Mouse (Mus musculus) embryonic facial prominence, embryonic 10.5 days (tissue): Measurements from ENCODE around the gene Ube2o. TPM values are rescaled to one million over a fixed set of nuclear protein-coding genes. Genes with fewer than 3 reads are reported as not detected.

ENCODE experiments used
- DNase-seq: peaks from one replicate; pipeline ENCODE4 v3.0.0-alpha.2; 2017; ENCODE audit warnings: low spot score
- H3K27ac ChIP-seq: fragments of 300-500 bp; sonication (generic); replicated peaks from 2 replicates; pipeline ENCODE4 v1.5.1; 2016; ENCODE audit warnings: mild to moderate bottlenecking
- H3K27me3 ChIP-seq: fragments of 300-500 bp; sonication (generic); replicated peaks from 2 replicates; pipeline ENCODE4 v1.6.1; 2016; ENCODE audit warnings: low read depth, mild to moderate bottlenecking; ENCODE audit not compliant: poor library complexity, severe bottlenecking
- H3K36me3 ChIP-seq: fragments of 300-500 bp; sonication (generic); replicated peaks from 2 replicates; pipeline ENCODE4 v1.6.1; 2016; ENCODE audit warnings: mild to moderate bottlenecking, moderate library complexity
- H3K4me1 ChIP-seq: fragments of 300-500 bp; sonication (generic); 2 replicates; pipeline ENCODE4 v1.6.1; 2016
- H3K4me3 ChIP-seq: fragments of 300-500 bp; sonication (generic); 2 replicates; pipeline ENCODE4 v1.5.1; 2016; ENCODE audit warnings: mild to moderate bottlenecking, moderate library complexity
- H3K9me3 ChIP-seq: fragments of 300-500 bp; sonication (generic); 2 replicates; pipeline ENCODE4 v1.6.1; 2016; ENCODE audit warnings: mild to moderate bottlenecking
- WGBS: fragments of 180-500 bp; shearing (Covaris S2); methylation state at CpG from one replicate; pipeline ENCODE4 v1.1.7; 2016; 5-methylcytosine and 5-hydroxymethylcytosine counted together
- polyA plus RNA-seq: library from polyadenylated mRNA; unstranded; fragments of >200 nt; fragmentation: Nextera tagmentation; extraction: Ambion mirVana; gene quantifications from 2 replicates; pipeline ENCODE4 v1.2.1, GENCODE M21; 2016

Gene Ube2o
- polyA plus RNA-seq = 12.0 and 12.4 TPM in 2 replicates

DNA sequence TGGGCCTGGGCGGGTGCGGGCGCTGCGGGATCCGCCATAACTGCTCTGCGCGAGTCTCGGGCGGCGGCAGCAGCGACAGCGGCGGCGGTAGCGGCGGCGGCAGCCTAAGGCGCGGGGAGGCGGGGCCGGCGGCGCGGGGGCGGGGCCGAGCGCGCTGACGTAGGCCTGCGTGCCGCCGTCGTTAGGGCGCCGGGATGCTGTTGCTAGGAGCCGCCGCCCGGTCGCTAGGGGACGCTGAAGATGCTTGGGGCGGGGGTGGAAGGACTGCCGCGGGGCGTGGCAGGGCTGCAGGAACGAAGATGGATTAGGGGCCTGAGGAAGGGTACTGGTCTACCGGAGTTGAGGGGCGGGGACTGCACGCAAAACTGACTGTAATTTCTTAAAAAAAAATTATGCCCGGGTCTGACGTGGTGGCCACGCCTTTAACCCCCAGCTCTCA, at the start of gene Ube2o:
Gene Ube2o, minus strand, starts transcription at position 72 of the 439 bp plus-strand sequence.
- no peaks in the 10 kb centered on the region for H3K9me3 ChIP-seq
- peaks cover 8% of the 10 kb centered on the region for H3K36me3 ChIP-seq

DNA sequence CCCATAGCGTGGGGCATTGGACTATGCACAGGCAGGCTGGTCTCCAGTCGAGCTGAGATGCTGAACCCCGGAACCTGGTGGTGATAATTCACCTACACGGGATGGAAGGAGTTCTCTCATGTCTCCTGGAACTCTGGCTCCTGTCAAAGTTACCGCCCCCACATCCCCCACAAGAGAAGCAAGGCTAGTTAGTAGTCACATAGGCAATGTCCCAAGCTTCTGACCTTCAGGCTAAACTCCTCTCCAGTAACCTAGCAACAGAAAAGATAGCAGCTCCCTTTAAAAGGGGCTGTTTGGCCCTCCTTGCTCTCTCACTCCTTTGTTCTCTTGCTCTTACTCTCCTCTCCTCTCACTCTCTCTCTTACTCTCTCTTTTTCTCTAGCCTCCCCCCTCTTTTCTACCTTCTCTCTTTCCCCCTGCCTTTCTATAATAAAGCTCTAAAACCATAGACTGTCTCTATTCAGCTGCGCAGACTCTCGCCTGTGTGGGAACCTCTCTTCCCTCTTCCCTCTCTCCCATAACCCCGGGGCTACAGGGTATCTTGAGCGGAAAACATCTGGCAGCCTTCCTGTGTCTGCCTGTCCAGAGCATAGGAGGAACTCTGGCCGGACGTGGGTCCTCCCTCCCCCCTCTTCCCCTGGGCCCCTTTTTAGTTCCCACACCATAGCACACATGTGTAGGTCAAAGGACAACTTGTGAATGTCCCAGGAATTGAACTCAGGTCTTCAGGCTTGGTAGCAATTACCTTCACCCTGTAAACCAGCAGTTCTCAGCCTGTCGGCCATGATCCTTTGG, 49.1 kb upstream of the Ube2o start:
- peaks cover 35% of the 10 kb centered on the region for H3K4me1 ChIP-seq
- no peaks in the 10 kb centered on the region for H3K36me3 ChIP-seq
- 41% methylated on average over 12 of the region's 12 CpGs for WGBS
- no peaks in the 10 kb centered on the region for H3K27me3 ChIP-seq
- H3K4me3 ChIP-seq = no peak overlapping the region
- H3K9me3 ChIP-seq = no peaks in the 10 kb centered on the region
- peak; percentile 52 for DNase-seq
- peak overlapping the region; percentile 19 for H3K27ac ChIP-seq

More for the DNA sequence above, at the start of gene Ube2o:
- 3% methylated on average over 51 of the region's 51 CpGs for WGBS
- peak; percentile 90 for DNase-seq
- Histone ChIP-seq H3K27ac (peak within 1 kb of the TSS; percentile 94), H3K27me3 (no peaks in the 10 kb centered on the region), H3K4me3 (peak within 1 kb of the TSS; percentile 98), H3K4me1 (peaks cover 36% of the 10 kb centered on the region)

DNA sequence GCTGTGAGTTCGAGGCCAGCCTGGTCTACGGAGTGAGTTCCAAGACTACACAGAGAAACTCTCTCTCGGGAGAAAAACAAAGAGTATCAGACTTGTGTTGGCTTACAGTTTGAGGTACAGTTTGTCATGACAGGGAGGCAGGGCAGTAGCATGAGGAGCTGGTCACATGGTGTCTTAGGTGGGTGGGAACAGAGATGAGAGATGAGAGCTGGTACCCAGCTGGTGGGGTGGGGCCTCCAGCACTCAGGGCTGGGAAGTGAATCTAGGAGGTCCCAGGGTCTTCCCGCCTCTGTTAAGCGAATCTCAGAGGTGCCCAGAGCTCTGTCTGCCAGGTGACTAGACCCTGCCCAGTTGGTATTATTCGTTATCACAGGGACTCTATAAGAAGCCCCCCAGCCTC, 48.2 kb upstream of the Ube2o start:
- no peak for DNase-seq
- Histone ChIP-seq H3K36me3 (no peaks in the 10 kb centered on the region), H3K4me1 (peaks cover 43% of the 10 kb centered on the region), H3K4me3 (no peak overlapping the region), H3K27ac (peak overlapping the region; percentile 48; the same call in 1 of the 2 replicates), H3K9me3 (no peaks in the 10 kb centered on the region), H3K27me3 (peaks cover 7% of the 10 kb centered on the region; the same call in 1 of the 2 replicates)
- WGBS = 89% methylated on average over 6 of the region's 6 CpGs

DNA sequence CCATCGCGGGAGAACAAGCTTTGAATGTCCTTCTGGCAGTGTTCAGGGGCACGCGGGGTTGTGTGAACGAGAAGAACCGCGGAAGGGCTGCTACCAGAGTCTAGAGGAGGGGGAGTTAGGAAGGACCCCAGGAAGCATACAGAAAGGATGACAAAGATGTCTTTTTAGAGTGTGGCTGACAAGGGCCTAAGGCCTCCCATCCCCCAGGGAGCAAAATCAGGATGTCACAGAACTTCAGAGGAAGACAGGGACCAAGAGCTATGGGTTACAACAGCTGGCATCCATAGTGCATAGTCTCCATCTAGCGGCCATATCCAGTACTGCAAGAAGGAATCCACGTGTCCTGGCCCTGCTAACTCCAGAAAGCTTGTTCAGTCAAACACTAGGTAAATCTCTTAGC, 47.5 kb upstream of the Ube2o start:
- Histone ChIP-seq H3K4me1 (peaks cover 51% of the 10 kb centered on the region), H3K27ac (no peak overlapping the region), H3K36me3 (no peaks in the 10 kb centered on the region), H3K4me3 (no peak overlapping the region), H3K9me3 (no peaks in the 10 kb centered on the region), H3K27me3 (peaks cover 12% of the 10 kb centered on the region)
- DNase-seq = peak; percentile 85
- 52% methylated on average over 9 of the region's 9 CpGs for WGBS

DNA sequence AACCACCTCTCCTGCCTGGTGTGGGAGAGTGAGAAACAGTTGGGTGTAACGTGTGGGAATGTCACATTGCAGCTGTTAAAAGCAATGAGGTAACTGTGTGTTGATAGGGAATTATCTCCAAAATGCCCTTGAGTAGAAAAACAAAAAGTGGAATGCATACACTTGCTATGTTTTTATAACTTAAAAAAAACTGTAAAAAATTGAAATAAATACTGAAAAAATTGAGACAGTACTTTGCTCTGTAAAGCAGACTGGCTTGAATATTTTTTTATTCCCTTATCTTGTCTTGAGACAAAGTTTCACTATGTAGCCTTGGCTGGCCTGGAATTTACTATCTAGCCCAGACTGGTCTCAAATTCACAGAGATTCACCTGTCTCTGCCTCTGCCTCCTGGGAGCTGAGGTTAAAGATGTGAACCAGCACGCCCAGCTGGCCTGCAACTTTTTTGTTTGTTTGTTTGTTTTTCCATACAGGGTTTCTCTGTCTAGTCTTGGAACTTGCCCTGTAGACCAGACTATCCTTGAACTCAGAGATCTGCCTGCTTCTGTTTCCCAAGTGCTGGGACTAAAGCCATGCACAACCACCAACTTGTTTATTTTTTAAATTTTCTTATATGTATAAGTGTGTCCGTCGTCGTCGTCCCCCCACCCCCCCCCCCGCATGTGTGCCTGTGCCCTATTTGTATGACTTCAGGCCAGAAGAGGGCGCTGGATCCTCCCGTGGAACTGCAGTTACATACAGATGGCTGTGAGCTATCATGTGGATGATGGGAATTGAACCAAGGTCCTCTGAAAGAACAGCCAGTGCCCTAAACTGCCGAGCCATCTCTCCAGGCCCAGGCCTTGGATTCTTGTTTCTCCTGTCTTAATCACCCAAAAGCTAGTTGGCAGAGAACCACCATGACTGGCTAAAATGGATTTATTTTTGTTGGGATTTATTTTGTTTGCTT, 46.1 kb upstream of the Ube2o start:
- no peaks in the 10 kb centered on the region for H3K9me3 ChIP-seq
- 40% methylated on average over 10 of the region's 10 CpGs for WGBS
- no peak for DNase-seq
- no peak overlapping the region for H3K4me3 ChIP-seq
- H3K4me1 ChIP-seq = peaks cover 65% of the 10 kb centered on the region
- H3K27me3 ChIP-seq = peaks cover 26% of the 10 kb centered on the region
- H3K36me3 ChIP-seq = no peaks in the 10 kb centered on the region
- H3K27ac ChIP-seq = no peak overlapping the region

DNA sequence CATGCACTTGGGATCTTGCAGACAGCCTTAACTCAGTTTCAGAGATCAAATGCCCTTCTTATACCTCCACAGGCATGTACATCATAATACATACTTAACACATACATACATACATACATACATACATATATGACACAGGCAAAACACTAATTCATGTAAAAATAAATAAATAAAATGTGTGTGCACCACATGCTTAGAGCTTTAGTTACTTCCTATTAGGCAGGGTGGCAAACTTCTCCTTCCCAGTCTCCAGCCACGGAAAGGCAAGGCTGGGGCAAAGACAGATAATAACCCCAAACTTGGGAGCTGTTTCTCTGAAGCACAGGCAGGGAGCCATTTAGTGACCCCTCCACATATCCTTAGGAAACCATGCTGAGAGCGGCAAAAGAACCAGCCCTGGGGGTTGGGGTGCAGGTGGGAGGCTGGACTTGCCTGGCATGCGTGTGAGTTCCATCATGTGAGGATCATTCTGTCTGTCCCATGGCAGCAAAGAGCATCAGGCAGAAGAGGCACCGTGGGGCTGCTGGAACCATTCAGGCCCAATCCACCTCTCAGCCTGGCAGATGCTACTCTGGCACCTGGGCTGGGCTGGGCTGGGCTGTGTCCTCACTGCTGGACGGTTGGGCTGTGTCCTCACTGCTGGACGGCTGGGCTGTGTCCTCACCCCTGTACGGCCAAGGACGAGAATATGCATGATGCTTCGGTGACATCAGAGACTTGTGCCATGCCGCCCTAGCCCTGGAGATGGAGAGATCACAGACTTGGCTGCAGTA, 45.2 kb upstream of the Ube2o start, which contains the start of gene Rhbdf2:
Gene Rhbdf2, minus strand, starts transcription at position 721 of the 773 bp plus-strand sequence.
- no peak for DNase-seq
- H3K9me3 ChIP-seq = no peaks in the 10 kb centered on the region
- H3K36me3 ChIP-seq = no peaks in the 10 kb centered on the region
- no peak within 1 kb of the TSS for H3K4me3 ChIP-seq
- peaks cover 73% of the 10 kb centered on the region for H3K4me1 ChIP-seq
- 73% methylated on average over 10 of the region's 10 CpGs for WGBS
- no peak within 1 kb of the TSS for H3K27ac ChIP-seq
- peaks cover 34% of the 10 kb centered on the region for H3K27me3 ChIP-seq

DNA sequence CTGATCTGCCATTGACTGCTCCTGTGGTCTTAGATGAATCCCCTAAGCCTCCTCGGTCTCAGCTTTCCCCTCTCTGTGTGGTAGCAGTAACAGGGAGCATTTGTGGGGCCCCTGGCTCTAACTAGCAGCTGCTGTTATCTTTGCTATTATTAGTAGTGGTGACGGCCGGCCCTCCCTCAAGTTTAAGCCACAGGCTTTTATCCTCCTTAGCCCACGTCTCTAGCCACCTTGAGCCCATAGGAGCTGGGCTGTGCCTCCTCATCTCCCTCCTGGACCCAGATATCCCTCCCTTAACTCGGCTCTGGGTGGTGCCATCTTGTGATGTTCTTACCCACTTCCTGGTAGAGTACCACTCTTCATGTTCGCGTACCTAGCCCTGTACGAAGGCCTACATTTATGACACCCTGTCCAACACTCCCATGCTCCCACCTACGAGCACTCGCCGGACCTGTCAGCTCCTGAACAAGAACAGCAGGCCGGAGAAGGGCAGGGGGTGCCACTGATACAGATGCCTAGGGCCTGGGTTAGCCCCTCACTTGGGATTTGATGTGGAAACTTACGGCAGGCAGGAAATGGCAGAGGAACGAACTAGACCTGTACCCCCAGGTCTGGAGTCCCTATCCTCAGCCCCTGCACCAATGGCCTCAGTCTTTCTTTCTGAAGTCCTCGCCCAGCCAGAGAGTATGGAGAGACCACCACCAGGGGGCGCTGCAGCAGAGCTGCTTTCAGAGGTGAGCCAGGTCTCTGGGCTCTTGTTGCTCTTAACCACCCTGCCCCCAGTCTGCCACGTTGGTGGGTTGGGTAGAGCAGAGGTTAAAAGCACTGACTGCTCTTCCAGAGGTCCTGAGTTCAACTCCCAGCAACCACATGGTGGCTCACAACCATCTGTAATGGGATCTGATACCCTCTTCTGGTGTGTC, 44.1 kb upstream of the Ube2o start:
- Histone ChIP-seq H3K27ac (no peak overlapping the region), H3K4me1 (peaks cover 75% of the 10 kb centered on the region), H3K9me3 (no peaks in the 10 kb centered on the region), H3K4me3 (no peak overlapping the region), H3K36me3 (no peaks in the 10 kb centered on the region), H3K27me3 (peaks cover 42% of the 10 kb centered on the region)
- 75% methylated on average over 17 of the region's 17 CpGs for WGBS
- DNase-seq = peak; percentile 76

DNA sequence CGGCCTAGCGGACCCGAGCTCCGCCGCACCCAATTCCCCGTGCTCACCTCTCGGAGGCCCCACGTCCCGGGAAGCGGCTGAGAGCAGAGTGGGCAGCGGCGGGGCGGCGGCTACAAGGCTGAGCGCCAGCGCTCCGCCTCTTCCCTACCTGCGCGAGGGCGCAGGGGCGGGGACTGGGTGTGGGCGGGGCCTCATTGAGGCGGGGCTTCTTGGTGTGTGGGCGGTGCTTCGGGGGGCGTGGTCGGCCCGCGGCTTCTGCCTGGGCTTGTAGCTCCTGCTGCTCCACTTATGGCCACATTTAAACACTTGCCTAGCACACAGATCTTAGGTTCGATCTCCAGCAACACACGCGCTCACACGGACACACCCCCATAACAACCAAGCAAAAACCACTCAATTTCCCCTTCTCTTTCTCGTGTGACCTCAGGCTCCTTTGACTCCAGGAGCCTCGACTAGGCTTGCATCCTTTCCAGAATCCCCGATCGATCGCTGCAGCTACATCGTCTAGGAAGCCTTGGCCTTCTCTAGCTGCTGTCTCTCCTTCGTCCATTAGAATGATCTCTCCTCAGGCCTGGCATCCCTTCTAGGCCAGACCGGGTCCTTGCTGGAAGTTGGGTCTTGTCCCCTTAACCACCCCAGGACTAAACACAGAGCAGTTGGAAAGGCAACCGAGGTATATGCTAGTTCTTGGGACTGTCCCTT, 43.0 kb upstream of the Ube2o start:
- peak overlapping the region; percentile 75 for H3K4me3 ChIP-seq
- WGBS = 13% methylated on average over 42 of the region's 42 CpGs
- DNase-seq = peak; percentile 93
- H3K4me1 ChIP-seq = peaks cover 70% of the 10 kb centered on the region
- peak overlapping the region; percentile 82 for H3K27ac ChIP-seq
- H3K36me3 ChIP-seq = no peaks in the 10 kb centered on the region
- peaks cover 47% of the 10 kb centered on the region for H3K27me3 ChIP-seq
- no peaks in the 10 kb centered on the region for H3K9me3 ChIP-seq

DNA sequence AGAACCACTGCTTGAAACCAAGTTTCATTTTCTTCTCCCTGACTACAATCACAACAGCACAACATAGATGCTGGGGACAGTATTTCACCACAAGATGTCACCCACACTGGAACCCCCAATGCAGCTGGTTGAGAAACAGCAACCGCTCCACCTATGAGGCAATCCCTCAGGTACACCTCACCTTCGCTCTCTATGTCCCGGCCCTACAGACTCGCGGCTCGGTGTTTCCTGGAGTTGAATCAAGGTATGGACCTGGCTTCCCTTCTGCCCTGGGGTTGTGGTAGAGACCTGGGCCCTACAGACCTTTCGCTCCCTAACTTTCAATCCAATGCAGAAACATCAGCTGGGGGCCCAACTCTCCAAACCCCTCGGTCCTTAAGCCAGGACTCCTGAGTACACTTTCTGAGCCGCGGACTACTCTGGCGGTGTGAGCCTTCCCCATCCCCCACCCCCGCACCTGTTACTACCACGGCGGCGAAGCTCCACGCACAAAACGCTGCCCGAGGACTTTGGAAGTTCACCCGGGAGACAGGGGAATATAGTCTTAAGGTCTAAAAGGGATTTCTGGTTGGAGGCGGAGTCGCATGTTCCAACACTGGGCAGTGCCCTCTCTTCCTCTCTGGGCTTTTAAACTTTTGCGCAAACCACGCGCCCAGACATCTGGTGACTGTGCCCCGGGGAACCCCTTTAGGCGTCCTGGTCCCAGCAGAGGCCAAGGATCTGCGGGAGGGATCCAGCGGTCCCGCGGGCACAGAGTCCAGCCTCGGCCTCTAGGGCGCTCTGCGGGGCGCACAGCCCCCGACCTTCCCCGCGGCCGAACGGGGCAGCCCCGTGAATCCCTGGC, 42.3 kb upstream of the Ube2o start:
- H3K27me3 ChIP-seq = peaks cover 47% of the 10 kb centered on the region
- H3K4me1 ChIP-seq = peaks cover 65% of the 10 kb centered on the region
- DNase-seq = no peak
- H3K27ac ChIP-seq = peak overlapping the region; percentile 82
- peak overlapping the region; percentile 75 for H3K4me3 ChIP-seq
- H3K36me3 ChIP-seq = no peaks in the 10 kb centered on the region
- WGBS = 4% methylated on average over 40 of the region's 40 CpGs
- no peaks in the 10 kb centered on the region for H3K9me3 ChIP-seq

DNA sequence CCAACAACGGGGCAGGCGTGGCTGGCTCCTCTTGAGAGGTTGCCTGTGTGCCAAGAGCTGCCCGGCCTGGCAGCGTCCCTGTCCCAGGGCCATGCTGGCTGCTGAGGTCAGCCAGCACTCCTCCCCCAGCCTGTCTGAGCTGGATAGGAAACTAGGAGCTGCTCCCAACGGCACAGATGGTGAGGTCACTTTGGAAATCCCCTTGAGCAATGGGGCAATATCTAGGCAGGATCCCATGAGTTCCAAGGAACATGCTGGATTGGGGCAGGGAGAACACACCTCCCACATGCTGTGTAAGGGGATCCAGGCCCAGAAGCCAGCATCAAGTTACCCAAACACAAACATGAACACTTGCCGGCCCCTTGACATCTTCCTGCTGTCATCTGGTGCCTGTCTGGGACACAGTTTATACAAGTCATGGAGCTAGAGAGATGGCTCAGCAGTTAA, 40.0 kb upstream of the Ube2o start:
- 43% methylated on average over 6 of the region's 6 CpGs for WGBS
- H3K9me3 ChIP-seq = no peaks in the 10 kb centered on the region

More for the DNA sequence above, 40.0 kb upstream of the Ube2o start:
- no peaks in the 10 kb centered on the region for H3K36me3 ChIP-seq
- peak overlapping the region; percentile 61 for H3K27ac ChIP-seq
- H3K27me3 ChIP-seq = peaks cover 47% of the 10 kb centered on the region
- H3K4me1 ChIP-seq = peaks cover 78% of the 10 kb centered on the region
- peak overlapping the region; percentile 12 for H3K4me3 ChIP-seq
- DNase-seq = peak; percentile 55
